Mouse (Mus musculus): ENCODE data around the gene Clec2l.

The Clec2l gene

DNA sequence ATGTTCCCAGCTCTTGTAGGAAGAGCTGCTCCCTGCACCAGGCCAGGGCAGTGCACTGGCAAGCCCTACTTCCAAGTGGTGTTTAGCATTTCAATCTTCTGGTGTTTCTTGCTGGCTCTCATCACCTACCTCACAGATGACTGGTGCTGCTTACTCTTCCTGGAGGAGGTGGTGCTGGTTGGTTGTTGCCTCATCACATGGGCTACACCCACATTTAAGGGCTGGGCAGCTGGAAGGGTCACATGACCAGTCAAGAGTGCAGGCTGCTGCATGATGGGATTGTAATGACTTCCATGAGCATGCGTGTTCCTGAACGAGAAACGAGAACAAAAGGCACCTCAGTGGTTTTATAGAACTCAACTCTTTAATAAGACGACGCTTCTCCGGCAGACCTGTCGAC lies 55.8 kb downstream of the Clec2l start:
- DNase-seq (ENCODE audit: low read depth, low spot score) = no peak

DNA sequence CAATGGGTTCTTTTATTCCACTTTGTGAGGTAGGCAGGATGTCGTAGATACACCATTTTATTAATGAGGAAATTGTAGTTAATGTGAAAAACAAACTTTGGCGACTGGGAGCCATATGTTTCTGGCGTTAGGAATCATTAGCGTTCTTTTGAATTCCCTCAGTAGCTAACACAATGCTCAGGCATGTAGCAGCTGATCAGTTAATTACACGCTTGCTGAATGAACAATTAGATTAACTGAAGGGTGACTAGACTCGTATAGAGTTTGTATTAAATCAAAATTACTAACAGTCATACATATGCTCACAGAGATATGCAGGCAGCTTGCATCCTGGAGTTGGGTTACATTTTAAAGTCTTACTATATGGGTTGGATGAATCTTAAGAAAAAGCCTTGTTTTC lies 56.4 kb downstream of the Clec2l start:
- DNase-seq (ENCODE audit: low read depth, low spot score) = no peak

DNA sequence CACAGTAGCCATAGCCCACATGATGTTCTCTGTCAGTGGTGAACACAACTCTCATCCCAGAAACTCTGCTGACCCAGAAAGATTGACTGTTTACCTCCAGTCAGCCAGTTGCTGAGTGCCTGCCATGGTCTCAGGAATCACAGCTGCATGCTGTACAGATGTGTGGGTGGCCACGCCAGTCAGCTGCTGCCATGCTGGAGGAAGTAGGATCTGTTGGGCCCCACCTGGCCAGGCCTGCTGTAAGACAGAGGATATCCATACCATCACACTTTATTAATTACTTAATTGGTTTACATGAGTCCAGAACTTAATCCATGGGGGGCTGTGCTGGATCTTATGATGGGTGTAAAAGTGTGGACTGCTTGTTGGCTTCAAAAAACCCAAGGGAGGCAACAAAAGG lies 58.5 kb downstream of the Clec2l start:
- DNase-seq (ENCODE audit: low read depth, low spot score) = no peak

GRCm38 (mm10) chr6:38725515-38725914 lies 62.6 kb downstream of the Clec2l start:
- DNase-seq (ENCODE audit: low read depth, low spot score) = no peak

All from 3T3-L1 (cell line).